Mouse (Mus musculus) gonadal fat pad, adult 2 months (tissue): Measurements from ENCODE around the gene Cdc42ep5. TPM values are rescaled to one million over a fixed set of nuclear protein-coding genes. Genes with fewer than 3 reads are reported as not detected.
A peak's percentile ranks its signal among the peaks of the same experiment; 100 is the strongest.

Experiments
- DNase-seq: peaks from one replicate; pipeline ENCODE4 v3.0.0-alpha.2; 2012; ENCODE audit warnings: low read depth
- polyA plus RNA-seq: library from polyadenylated mRNA; depleted of rRNA; stranded (reverse); fragments of >200 nt; gene quantifications from 2 replicates; pipeline ENCODE4 v1.2.3, GENCODE M21; 2012

Gene Cdc42ep5
- polyA plus RNA-seq, 1 experiment = 20.8 TPM

- no peak for DNase-seq
Measured at GRCm38 (mm10) chr7:4145552-4146190, 19.0 kb downstream of the Cdc42ep5 start.

- DNase-seq = no peak
Measured at GRCm38 (mm10) chr7:4144766-4145551, 19.7 kb downstream of the Cdc42ep5 start.

- DNase-seq = no peak
Measured at GRCm38 (mm10) chr7:4144046-4144445, 20.6 kb downstream of the Cdc42ep5 start.

GRCm38 (mm10) chr7:4143506-4143905 is 21.2 kb downstream of the Cdc42ep5 start:
- no peak for DNase-seq

GRCm38 (mm10) chr7:4142796-4143445 is 21.7 kb downstream of the Cdc42ep5 start:
- no peak for DNase-seq

- no peak for DNase-seq
Measured at GRCm38 (mm10) chr7:4141648-4142325, 22.9 kb downstream of the Cdc42ep5 start.

GRCm38 (mm10) chr7:4139391-4139790 is 25.3 kb downstream of the Cdc42ep5 start:
- no peak for DNase-seq

- no peak for DNase-seq
Measured at GRCm38 (mm10) chr7:4138671-4139070, 26.0 kb downstream of the Cdc42ep5 start.

GRCm38 (mm10) chr7:4138181-4138580 is 26.5 kb downstream of the Cdc42ep5 start:
- no peak for DNase-seq

GRCm38 (mm10) chr7:4137746-4138145 is 26.9 kb downstream of the Cdc42ep5 start:
- DNase-seq = no peak

- peak; percentile 76 for DNase-seq
Measured at GRCm38 (mm10) chr7:4136771-4137531, 27.7 kb downstream of the Cdc42ep5 start, which contains the start of gene Leng8. Gene Leng8 (plus strand): TSS chr7:4137039.

- DNase-seq = no peak
Measured at GRCm38 (mm10) chr7:4136404-4136770, 28.3 kb downstream of the Cdc42ep5 start.

- DNase-seq = no peak
Measured at GRCm38 (mm10) chr7:4134911-4135310, 29.7 kb downstream of the Cdc42ep5 start.

GRCm38 (mm10) chr7:4132998-4133397 is 31.7 kb downstream of the Cdc42ep5 start:
- DNase-seq = no peak

GRCm38 (mm10) chr7:4132581-4132980 is 32.1 kb downstream of the Cdc42ep5 start:
- no peak for DNase-seq

- DNase-seq = no peak
Measured at GRCm38 (mm10) chr7:4131964-4132363, 32.7 kb downstream of the Cdc42ep5 start.

- peak; percentile 65 for DNase-seq
Measured at GRCm38 (mm10) chr7:4130686-4131452, 33.8 kb downstream of the Cdc42ep5 start.

- DNase-seq = no peak
Measured at GRCm38 (mm10) chr7:4128860-4129259, 35.8 kb downstream of the Cdc42ep5 start.

GRCm38 (mm10) chr7:4127894-4128293 is 36.8 kb downstream of the Cdc42ep5 start:
- DNase-seq = no peak

- no peak for DNase-seq
Measured at GRCm38 (mm10) chr7:4126992-4127785, 37.5 kb downstream of the Cdc42ep5 start.
